Mouse (Mus musculus) stomach, embryonic 15.5 days (tissue): Measurements from ENCODE around the gene Tmem206. TPM values are rescaled to one million over a fixed set of nuclear protein-coding genes. Genes with fewer than 3 reads are reported as not detected.

ENCODE experiments used
- ATAC-seq: fragments of 200-750 bp; cut with Nextera tagmentation; 2 replicates; pipeline ENCODE4 v1.8.0; 2017; ENCODE audit warnings: low read depth, moderate number of reproducible peaks, moderate TSS enrichment; ENCODE audit not compliant: insufficient read depth, low FRiP score
- H3K27ac ChIP-seq: fragments of 300-500 bp; sonication (generic); 2 replicates; pipeline ENCODE4 v1.5.1; 2015; ENCODE audit warnings: mild to moderate bottlenecking, inconsistent platforms
- H3K27me3 ChIP-seq: fragments of 300-500 bp; sonication (generic); replicated peaks from 2 replicates; pipeline ENCODE4 v1.6.1; 2015; ENCODE audit warnings: inconsistent platforms
- H3K36me3 ChIP-seq: fragments of 300-500 bp; sonication (generic); 2 replicates; pipeline ENCODE4 v1.6.1; 2015; ENCODE audit warnings: inconsistent platforms
- H3K4me1 ChIP-seq: fragments of 300-500 bp; sonication (generic); 2 replicates; pipeline ENCODE4 v1.6.1; 2015; ENCODE audit warnings: inconsistent platforms
- H3K4me2 ChIP-seq: fragments of 300-500 bp; sonication (generic); 2 replicates; pipeline ENCODE4 v1.6.1; 2015; ENCODE audit warnings: mild to moderate bottlenecking, inconsistent platforms
- H3K4me3 ChIP-seq: fragments of 300-500 bp; sonication (generic); replicated peaks from 2 replicates; pipeline ENCODE4 v1.5.1; 2015; ENCODE audit warnings: inconsistent platforms
- H3K9ac ChIP-seq: fragments of 300-500 bp; sonication (generic); 2 replicates; pipeline ENCODE4 v1.6.1; 2015; ENCODE audit warnings: inconsistent platforms
- H3K9me3 ChIP-seq: fragments of 300-500 bp; sonication (generic); 2 replicates; pipeline ENCODE4 v1.6.1; 2016; ENCODE audit warnings: inconsistent platforms
- WGBS: fragments of 180-500 bp; shearing (Covaris S2); methylation state at CpG from one replicate; pipeline ENCODE4 v1.1.7; 2015; 5-methylcytosine and 5-hydroxymethylcytosine counted together
- polyA plus RNA-seq: library from polyadenylated mRNA; unstranded; fragments of >200 nt; fragmentation: Nextera tagmentation; extraction: Ambion mirVana; gene quantifications from 2 replicates; pipeline ENCODE4 v1.2.1, GENCODE M21; 2015

Tmem206 gene
- polyA plus RNA-seq, 1 experiment from 2014 or later, result 20.0 TPM

DNA sequence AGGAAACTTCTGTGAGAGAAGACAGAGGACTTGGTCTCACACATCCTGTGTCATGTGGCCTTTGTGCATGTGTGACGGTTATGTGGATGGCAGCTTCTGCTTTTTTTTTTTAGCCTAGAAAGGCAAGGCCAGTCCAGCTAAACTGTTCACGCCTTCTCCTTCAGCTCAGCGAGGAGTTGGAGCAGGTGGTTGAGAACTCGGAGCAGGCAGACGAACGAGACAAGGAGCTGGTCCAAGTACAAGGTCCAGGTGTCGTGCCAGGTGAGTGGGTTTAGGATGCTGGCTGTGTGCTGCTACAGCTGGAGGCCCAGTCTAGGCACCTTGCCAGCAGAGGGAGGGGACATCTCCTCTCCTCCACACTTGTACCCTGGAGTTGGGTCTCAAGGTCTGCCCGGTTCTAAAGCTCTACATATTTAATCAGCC lies 2.3 kb downstream of the Tmem206 start:
- no peak overlapping the region for H3K9ac ChIP-seq
- H3K9me3 ChIP-seq, result no peaks in the 10 kb centered on the region
- ATAC-seq, result peak; percentile 7; the same call in 1 of the 2 replicates
- peaks cover 25% of the 10 kb centered on the region for H3K4me1 ChIP-seq
- H3K27ac ChIP-seq, result no peak overlapping the region
- no peak overlapping the region for H3K4me2 ChIP-seq
- 60% methylated on average over 8 of the region's 8 CpGs for WGBS
- H3K36me3 ChIP-seq, result 0 out of 2 replicates have a peak, but pooled peaks cover 3% of the 10 kb centered on the region
- H3K4me3 ChIP-seq, result no peak overlapping the region
- H3K27me3 ChIP-seq, result no peaks in the 10 kb centered on the region

DNA sequence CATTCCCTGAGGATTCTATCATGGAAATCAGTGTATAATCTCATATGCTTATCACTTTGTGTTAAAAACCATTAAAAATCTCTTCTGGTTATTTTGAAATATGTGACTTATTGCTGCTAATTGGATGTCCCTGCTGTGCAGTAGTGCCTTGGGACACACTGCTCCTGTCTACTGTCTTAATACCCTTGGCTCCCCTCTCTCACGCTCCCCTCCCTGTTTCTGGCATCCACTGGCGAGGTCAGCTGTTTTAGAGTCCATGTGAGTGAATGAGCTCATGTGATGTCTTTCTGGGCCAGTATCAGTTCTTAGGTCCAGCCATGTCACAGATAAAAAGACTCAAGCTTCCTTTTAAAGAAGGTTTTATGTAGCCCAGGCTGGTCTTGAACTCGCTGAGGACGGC lies 4.6 kb downstream of the Tmem206 start:
- 91% methylated on average over 4 of the region's 4 CpGs for WGBS

GRCm38 (mm10) chr1:191334500-191334899 lies 8.8 kb downstream of the Tmem206 start:
- whole genome bisulfite sequencing, result 81% methylated on average over 5 of the region's 5 CpGs
- no peak overlapping the region for H3K4me3 ChIP-seq
- H3K4me1 ChIP-seq, result no peaks in the 10 kb centered on the region

More for the DNA sequence above, 4.6 kb downstream of the Tmem206 start:
- H3K9me3 ChIP-seq, result no peaks in the 10 kb centered on the region
- peaks cover 21% of the 10 kb centered on the region for H3K4me1 ChIP-seq
- ATAC-seq, result no peak
- H3K27me3 ChIP-seq, result no peaks in the 10 kb centered on the region
- H3K36me3 ChIP-seq, result 0 out of 2 replicates have a peak, but pooled peaks cover 3% of the 10 kb centered on the region
- H3K27ac ChIP-seq, result no peak overlapping the region
- H3K4me3 ChIP-seq, result no peak overlapping the region
- H3K9ac ChIP-seq, result no peak overlapping the region
- H3K4me2 ChIP-seq, result no peak overlapping the region

GRCm38 (mm10) chr1:191339876-191340275 lies 14.2 kb downstream of the Tmem206 start:
- Histone ChIP-seq H3K27me3 (no peaks in the 10 kb centered on the region), H3K36me3 (peaks cover 27% of the 10 kb centered on the region), H3K9ac (no peak overlapping the region), H3K4me2 (no peak overlapping the region), H3K4me3 (no peak overlapping the region), H3K4me1 (no peaks in the 10 kb centered on the region), H3K27ac (no peak overlapping the region), H3K9me3 (no peaks in the 10 kb centered on the region)
- no peak for ATAC-seq
- WGBS, result 94% methylated on average over 2 of the region's 2 CpGs

More at GRCm38 (mm10) chr1:191334500-191334899, 8.8 kb downstream of the Tmem206 start:
- no peaks in the 10 kb centered on the region for H3K27me3 ChIP-seq
- ATAC-seq, result no peak
- H3K4me2 ChIP-seq, result no peak overlapping the region
- H3K27ac ChIP-seq, result no peak overlapping the region
- no peak overlapping the region for H3K9ac ChIP-seq
- no peaks in the 10 kb centered on the region for H3K9me3 ChIP-seq
- H3K36me3 ChIP-seq, result peaks cover 17% of the 10 kb centered on the region

GRCm38 (mm10) chr1:191340530-191340929 lies 14.8 kb downstream of the Tmem206 start:
- Histone ChIP-seq H3K4me2 (no peak overlapping the region), H3K4me1 (no peaks in the 10 kb centered on the region), H3K36me3 (peaks cover 27% of the 10 kb centered on the region), H3K9ac (no peak overlapping the region), H3K27ac (no peak overlapping the region), H3K27me3 (no peaks in the 10 kb centered on the region), H3K9me3 (no peaks in the 10 kb centered on the region), H3K4me3 (no peak overlapping the region)
- no peak for ATAC-seq
- WGBS, result 82% methylated on average over 4 of the region's 4 CpGs

DNA sequence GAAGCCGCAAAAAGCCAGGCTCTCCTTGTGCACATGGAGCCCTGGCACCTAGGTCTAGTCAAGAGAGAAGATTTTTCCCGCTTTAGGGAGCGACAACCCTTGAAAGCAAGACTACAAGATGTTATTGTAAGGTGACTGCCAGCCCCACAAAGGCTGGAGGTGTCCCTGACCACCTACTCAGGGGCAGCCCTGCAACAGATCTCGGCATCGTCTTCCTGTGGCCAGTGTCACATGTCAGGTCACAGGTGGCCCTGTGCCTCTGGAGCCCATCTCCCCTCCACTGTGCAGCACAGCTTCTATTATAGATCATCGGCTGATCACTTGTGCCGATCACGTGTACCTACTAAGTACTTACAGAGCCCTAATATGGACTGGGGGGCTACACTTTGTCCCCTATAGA lies 21.9 kb downstream of the Tmem206 start:
- Histone ChIP-seq H3K9me3 (no peaks in the 10 kb centered on the region), H3K4me2 (no peak overlapping the region), H3K4me3 (no peak overlapping the region), H3K27ac (no peak overlapping the region), H3K36me3 (peaks cover 20% of the 10 kb centered on the region; the same call in 1 of the 2 replicates), H3K9ac (no peak overlapping the region), H3K27me3 (no peaks in the 10 kb centered on the region), H3K4me1 (0 out of 2 replicates have a peak, but pooled peaks cover 4% of the 10 kb centered on the region)
- no peak for ATAC-seq
- WGBS, result 92% methylated on average over 8 of the region's 8 CpGs

- no peaks in the 10 kb centered on the region for H3K27me3 ChIP-seq
- 0 out of 2 replicates have a peak, but pooled peaks cover 4% of the 10 kb centered on the region for H3K4me1 ChIP-seq
- no peak for ATAC-seq
- no peak overlapping the region for H3K4me2 ChIP-seq
- no peaks in the 10 kb centered on the region for H3K9me3 ChIP-seq
- 70% methylated on average over 2 of the region's 2 CpGs for WGBS
- H3K27ac ChIP-seq, result peak overlapping the region; percentile 26; the same call in 1 of the 2 replicates
- H3K36me3 ChIP-seq, result peaks cover 24% of the 10 kb centered on the region
- no peak overlapping the region for H3K4me3 ChIP-seq
- H3K9ac ChIP-seq, result no peak overlapping the region
Observed at GRCm38 (mm10) chr1:191348592-191348991, 22.9 kb downstream of the Tmem206 start.

DNA sequence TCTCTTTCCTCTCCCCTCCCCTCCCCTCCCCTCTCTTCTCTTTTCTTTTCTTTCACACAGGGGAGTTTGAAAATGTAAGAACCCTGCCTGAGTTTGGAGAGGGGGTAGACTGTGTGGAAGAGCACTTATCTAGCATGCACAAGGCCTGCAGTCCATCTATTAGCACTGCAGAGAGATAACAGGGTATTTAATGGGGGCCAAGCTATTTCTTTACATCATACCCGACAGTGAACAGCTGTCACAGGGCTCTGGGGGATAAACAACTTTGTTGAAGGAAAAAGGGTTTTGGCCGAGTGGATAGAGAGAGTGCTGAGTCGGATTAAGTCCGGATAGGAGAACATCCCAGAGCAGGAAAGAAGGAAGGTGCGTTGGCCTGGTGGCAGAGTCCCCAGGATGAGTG lies 23.3 kb downstream of the Tmem206 start:
- H3K36me3 ChIP-seq, result peaks cover 28% of the 10 kb centered on the region
- H3K9me3 ChIP-seq, result no peaks in the 10 kb centered on the region
- no peak overlapping the region for H3K4me3 ChIP-seq
- WGBS, result 29% methylated on average over 5 of the region's 5 CpGs
- H3K4me2 ChIP-seq, result no peak overlapping the region
- 0 out of 2 replicates have a peak, but pooled peaks cover 4% of the 10 kb centered on the region for H3K4me1 ChIP-seq
- H3K27ac ChIP-seq, result peak overlapping the region; percentile 45
- no peak overlapping the region for H3K9ac ChIP-seq
- no peaks in the 10 kb centered on the region for H3K27me3 ChIP-seq
- ATAC-seq, result no peak

DNA sequence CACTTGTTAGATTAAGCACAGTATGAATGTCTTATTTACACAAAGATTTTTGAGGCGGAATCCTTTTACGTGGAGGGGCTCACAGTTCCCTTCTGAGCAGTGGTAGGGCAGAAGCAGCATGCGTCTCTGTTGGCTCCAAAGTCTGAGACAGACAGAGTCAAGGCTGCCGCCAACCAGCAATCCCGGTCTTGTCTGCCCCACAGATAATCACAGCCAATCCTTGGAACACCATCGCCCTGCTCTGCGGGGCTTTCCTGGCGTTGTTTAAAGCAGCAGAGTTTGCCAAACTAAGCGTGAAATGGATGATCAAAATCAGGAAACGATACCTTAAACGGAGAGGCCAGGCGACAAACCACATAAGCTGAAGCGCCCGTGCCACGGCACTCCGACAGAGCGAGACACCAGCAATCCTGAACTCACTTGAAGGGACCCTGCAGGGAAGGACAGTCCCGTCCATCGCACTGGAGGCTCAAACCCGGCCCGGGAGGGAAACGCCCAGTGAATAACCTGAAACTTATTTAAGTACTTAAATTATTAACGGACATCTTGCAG lies 23.9 kb downstream of the Tmem206 start:
- no peak overlapping the region for H3K9ac ChIP-seq
- no peak overlapping the region for H3K4me2 ChIP-seq
- H3K36me3 ChIP-seq, result peaks cover 31% of the 10 kb centered on the region
- H3K27ac ChIP-seq, result peak overlapping the region; percentile 45
- H3K4me1 ChIP-seq, result 0 out of 2 replicates have a peak, but pooled peaks cover 4% of the 10 kb centered on the region
- no peak for ATAC-seq
- H3K27me3 ChIP-seq, result no peaks in the 10 kb centered on the region
- H3K4me3 ChIP-seq, result no peak overlapping the region
- no peaks in the 10 kb centered on the region for H3K9me3 ChIP-seq
- 73% methylated on average over 23 of the region's 23 CpGs for WGBS

GRCm38 (mm10) chr1:191350355-191350754 lies 24.6 kb downstream of the Tmem206 start:
- no peak overlapping the region for H3K27ac ChIP-seq
- ATAC-seq, result no peak
- no peaks in the 10 kb centered on the region for H3K9me3 ChIP-seq
- H3K4me3 ChIP-seq, result no peak overlapping the region
- H3K27me3 ChIP-seq, result no peaks in the 10 kb centered on the region
- no peak overlapping the region for H3K4me2 ChIP-seq
- H3K9ac ChIP-seq, result no peak overlapping the region
- H3K36me3 ChIP-seq, result peaks cover 35% of the 10 kb centered on the region
- 95% methylated on average over 5 of the region's 5 CpGs for WGBS
- 0 out of 2 replicates have a peak, but pooled peaks cover 4% of the 10 kb centered on the region for H3K4me1 ChIP-seq

DNA sequence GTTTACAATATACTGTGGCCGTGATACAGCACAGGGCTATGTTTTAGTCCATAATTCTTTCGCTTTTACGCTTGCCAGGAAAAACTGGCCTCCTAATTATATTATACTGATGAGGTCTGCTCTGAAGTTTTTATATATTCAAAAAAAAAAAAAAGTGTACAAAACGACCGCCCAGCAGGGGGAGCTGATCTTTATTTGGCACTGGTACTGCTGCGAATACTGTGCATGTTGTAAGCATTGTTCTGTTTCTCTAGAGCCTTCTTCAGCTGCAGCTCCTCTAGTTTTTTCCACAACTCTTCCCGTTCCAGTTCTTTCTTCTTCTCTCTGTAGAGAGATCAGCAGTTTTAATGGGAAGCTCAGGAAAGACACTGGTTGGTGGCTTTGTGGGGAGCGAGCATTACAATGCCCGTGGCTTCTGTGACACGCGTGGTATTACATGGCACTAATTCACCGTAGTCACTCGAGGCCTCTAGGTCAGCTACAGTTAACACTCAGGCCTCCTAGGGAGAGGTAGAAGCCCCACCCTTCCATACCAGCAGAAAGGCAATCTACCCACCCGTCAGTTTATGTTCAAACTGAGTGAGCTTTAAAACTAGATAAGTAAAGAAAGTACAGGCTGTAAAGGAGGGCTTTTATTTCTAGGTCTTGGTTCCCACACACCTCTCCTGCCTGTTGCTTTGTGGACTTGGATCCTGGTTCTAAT lies 27.2 kb downstream of the Tmem206 start:
- ATAC-seq, result no peak
- Histone ChIP-seq H3K27me3 (no peaks in the 10 kb centered on the region), H3K36me3 (peaks cover 43% of the 10 kb centered on the region), H3K9ac (no peak overlapping the region), H3K27ac (no peak overlapping the region), H3K4me1 (0 out of 2 replicates have a peak, but pooled peaks cover 4% of the 10 kb centered on the region), H3K4me2 (no peak overlapping the region), H3K4me3 (no peak overlapping the region), H3K9me3 (no peaks in the 10 kb centered on the region)
- whole genome bisulfite sequencing, result 61% methylated on average over 14 of the region's 14 CpGs

- Histone ChIP-seq H3K9ac (no peak overlapping the region), H3K9me3 (no peaks in the 10 kb centered on the region), H3K27ac (no peak overlapping the region), H3K27me3 (no peaks in the 10 kb centered on the region), H3K36me3 (peaks cover 44% of the 10 kb centered on the region), H3K4me3 (no peak overlapping the region), H3K4me2 (no peak overlapping the region), H3K4me1 (0 out of 2 replicates have a peak, but pooled peaks cover 4% of the 10 kb centered on the region)
- WGBS, result 91% methylated on average over 4 of the region's 4 CpGs
- ATAC-seq, result no peak
Observed at GRCm38 (mm10) chr1:191353836-191354235, 28.1 kb downstream of the Tmem206 start.
